Mouse (Mus musculus) hindbrain, embryonic 10.5 days (tissue): ENCODE measurements around the gene Atg101. TPM values are rescaled to one million over a fixed set of nuclear protein-coding genes. Genes with fewer than 3 reads are reported as not detected.

Experiments
- DNase-seq: peaks from one replicate; pipeline ENCODE4 v3.0.0-alpha.2; 2017; ENCODE audit warnings: low spot score
- H3K27ac ChIP-seq: fragments of 300-500 bp; sonication (generic); 2 replicates; pipeline ENCODE4 v1.5.1; 2016; ENCODE audit warnings: mild to moderate bottlenecking, moderate library complexity
- H3K27me3 ChIP-seq: fragments of 300-500 bp; sonication (generic); 2 replicates; pipeline ENCODE4 v1.6.1; 2016; ENCODE audit warnings: mild to moderate bottlenecking; ENCODE audit not compliant: poor library complexity, insufficient read depth, severe bottlenecking
- H3K36me3 ChIP-seq: fragments of 300-500 bp; sonication (generic); 2 replicates; pipeline ENCODE4 v1.6.1; 2016; ENCODE audit warnings: mild to moderate bottlenecking, moderate library complexity
- H3K4me1 ChIP-seq: fragments of 300-500 bp; sonication (generic); replicated peaks from 2 replicates; pipeline ENCODE4 v1.6.1; 2016; ENCODE audit warnings: mild to moderate bottlenecking
- H3K4me3 ChIP-seq: fragments of 300-500 bp; sonication (generic); 2 replicates; pipeline ENCODE4 v1.5.1; 2016; ENCODE audit warnings: mild to moderate bottlenecking, moderate library complexity
- H3K9me3 ChIP-seq: fragments of 300-500 bp; sonication (generic); 2 replicates; pipeline ENCODE4 v1.6.1; 2016; ENCODE audit warnings: mild to moderate bottlenecking, moderate library complexity
- WGBS: fragments of 180-500 bp; shearing (Covaris S2); methylation state at CpG from one replicate; pipeline ENCODE4 v1.1.7; 2016; 5-methylcytosine and 5-hydroxymethylcytosine counted together
- polyA plus RNA-seq: library from polyadenylated mRNA; unstranded; fragments of >200 nt; fragmentation: Nextera tagmentation; extraction: Ambion mirVana; gene quantifications from 2 replicates; pipeline ENCODE4 v1.2.1, GENCODE M21; 2016

Atg101 gene
- polyA plus RNA-seq, 1 experiment from 2014 or later: 82.1 TPM

- 6% methylated on average over 11 of the region's 11 CpGs for WGBS
- DNase-seq: peak; percentile 88
- no peaks in the 10 kb centered on the region for H3K9me3 ChIP-seq
- H3K4me3 ChIP-seq: no peak overlapping the region
- 0 out of 2 replicates have a peak overlapping the region, but pooled peaks have one; percentile 40 for H3K27ac ChIP-seq
- peaks cover 19% of the 10 kb centered on the region for H3K4me1 ChIP-seq
- no peaks in the 10 kb centered on the region for H3K36me3 ChIP-seq
- H3K27me3 ChIP-seq: peaks cover 6% of the 10 kb centered on the region; the same call in 1 of the 2 replicates
Measured at GRCm38 (mm10) chr15:101315832-101316231, 31.8 kb downstream of the Atg101 start.

- no peaks in the 10 kb centered on the region for H3K9me3 ChIP-seq
- no peak overlapping the region for H3K4me3 ChIP-seq
- H3K36me3 ChIP-seq: no peaks in the 10 kb centered on the region
- WGBS: 75% methylated on average over 13 of the region's 13 CpGs
- H3K27me3 ChIP-seq: peaks cover 6% of the 10 kb centered on the region; the same call in 1 of the 2 replicates
- no peak for DNase-seq
- peaks cover 19% of the 10 kb centered on the region for H3K4me1 ChIP-seq
- H3K27ac ChIP-seq: peak overlapping the region; percentile 40; the same call in 1 of the 2 replicates
Measured at GRCm38 (mm10) chr15:101316279-101316912, 32.3 kb downstream of the Atg101 start.

GRCm38 (mm10) chr15:101316913-101317813, 33.1 kb downstream of the Atg101 start:
- no peaks in the 10 kb centered on the region for H3K9me3 ChIP-seq
- peaks cover 6% of the 10 kb centered on the region; the same call in 1 of the 2 replicates for H3K27me3 ChIP-seq
- no peak for DNase-seq
- peaks cover 19% of the 10 kb centered on the region for H3K4me1 ChIP-seq
- no peaks in the 10 kb centered on the region for H3K36me3 ChIP-seq
- H3K4me3 ChIP-seq: no peak overlapping the region
- no peak overlapping the region for H3K27ac ChIP-seq
- 80% methylated on average over 18 of the region's 18 CpGs for WGBS

- no peak overlapping the region for H3K4me3 ChIP-seq
- DNase-seq: no peak
- H3K36me3 ChIP-seq: no peaks in the 10 kb centered on the region
- peaks cover 19% of the 10 kb centered on the region for H3K4me1 ChIP-seq
- no peak overlapping the region for H3K27ac ChIP-seq
- H3K27me3 ChIP-seq: peaks cover 6% of the 10 kb centered on the region; the same call in 1 of the 2 replicates
- no peaks in the 10 kb centered on the region for H3K9me3 ChIP-seq
- WGBS: 80% methylated on average over 2 of the region's 2 CpGs
Measured at GRCm38 (mm10) chr15:101317814-101318500, 33.9 kb downstream of the Atg101 start.

- Histone ChIP-seq H3K27ac (no peak overlapping the region), H3K4me3 (no peak overlapping the region), H3K4me1 (peaks cover 19% of the 10 kb centered on the region), H3K27me3 (peaks cover 6% of the 10 kb centered on the region; the same call in 1 of the 2 replicates), H3K36me3 (no peaks in the 10 kb centered on the region), H3K9me3 (no peaks in the 10 kb centered on the region)
- no peak for DNase-seq
- 77% methylated on average over 14 of the region's 14 CpGs for WGBS
Measured at GRCm38 (mm10) chr15:101318889-101319765, 35.1 kb downstream of the Atg101 start.

GRCm38 (mm10) chr15:101320010-101320617, 36.0 kb downstream of the Atg101 start:
- WGBS: 89% methylated on average over 6 of the region's 6 CpGs
- H3K4me1 ChIP-seq: peaks cover 19% of the 10 kb centered on the region
- H3K27me3 ChIP-seq: peaks cover 6% of the 10 kb centered on the region; the same call in 1 of the 2 replicates
- DNase-seq: no peak
- no peaks in the 10 kb centered on the region for H3K36me3 ChIP-seq
- H3K4me3 ChIP-seq: no peak overlapping the region
- H3K9me3 ChIP-seq: no peaks in the 10 kb centered on the region
- no peak overlapping the region for H3K27ac ChIP-seq

GRCm38 (mm10) chr15:101320618-101321041, 36.6 kb downstream of the Atg101 start:
- H3K4me1 ChIP-seq: peaks cover 17% of the 10 kb centered on the region
- no peak for DNase-seq
- H3K27me3 ChIP-seq: peaks cover 6% of the 10 kb centered on the region; the same call in 1 of the 2 replicates
- 71% methylated on average over 6 of the region's 6 CpGs for WGBS
- H3K36me3 ChIP-seq: no peaks in the 10 kb centered on the region
- H3K27ac ChIP-seq: no peak overlapping the region
- H3K9me3 ChIP-seq: no peaks in the 10 kb centered on the region
- no peak overlapping the region for H3K4me3 ChIP-seq

- Histone ChIP-seq H3K9me3 (no peaks in the 10 kb centered on the region), H3K27ac (no peak overlapping the region), H3K4me3 (no peak overlapping the region), H3K4me1 (peaks cover 15% of the 10 kb centered on the region), H3K27me3 (peaks cover 6% of the 10 kb centered on the region; the same call in 1 of the 2 replicates), H3K36me3 (no peaks in the 10 kb centered on the region)
- no peak for DNase-seq
- WGBS: 70% methylated on average over 5 of the region's 5 CpGs
Measured at GRCm38 (mm10) chr15:101321126-101321525, 37.1 kb downstream of the Atg101 start.

- peaks cover 15% of the 10 kb centered on the region for H3K4me1 ChIP-seq
- H3K27ac ChIP-seq: no peak overlapping the region
- H3K36me3 ChIP-seq: no peaks in the 10 kb centered on the region
- 86% methylated on average over 5 of the region's 5 CpGs for WGBS
- DNase-seq: no peak
- H3K27me3 ChIP-seq: no peaks in the 10 kb centered on the region
- no peaks in the 10 kb centered on the region for H3K9me3 ChIP-seq
- no peak overlapping the region for H3K4me3 ChIP-seq
Measured at GRCm38 (mm10) chr15:101322106-101322505, 38.0 kb downstream of the Atg101 start.

GRCm38 (mm10) chr15:101322640-101323039, 38.6 kb downstream of the Atg101 start:
- Histone ChIP-seq H3K27ac (no peak overlapping the region), H3K27me3 (no peaks in the 10 kb centered on the region), H3K4me3 (no peak overlapping the region), H3K9me3 (no peaks in the 10 kb centered on the region), H3K4me1 (peaks cover 20% of the 10 kb centered on the region), H3K36me3 (no peaks in the 10 kb centered on the region)
- no peak for DNase-seq
- 91% methylated on average over 7 of the region's 7 CpGs for WGBS

- Histone ChIP-seq H3K36me3 (no peaks in the 10 kb centered on the region), H3K4me3 (no peak overlapping the region), H3K27ac (no peak overlapping the region), H3K9me3 (no peaks in the 10 kb centered on the region), H3K4me1 (peaks cover 23% of the 10 kb centered on the region), H3K27me3 (no peaks in the 10 kb centered on the region; the same call in 1 of the 2 replicates)
- 92% methylated on average over 5 of the region's 5 CpGs for WGBS
- no peak for DNase-seq
Measured at GRCm38 (mm10) chr15:101323511-101323910, 39.4 kb downstream of the Atg101 start.
